Mouse (Mus musculus) embryonic facial prominence, embryonic 14.5 days (tissue): ENCODE measurements at regions not wholly inside any gene's neighbourhood (a gene's known extent, or its start where the extent isn't known, plus 50 kb on each side); places are given as distances from the start of the nearest gene placed in this dataset.

Experiments
- ATAC-seq: fragments of 200-750 bp; cut with Nextera tagmentation; 2 replicates; pipeline ENCODE4 v1.8.0; 2017; ENCODE audit warnings: low read depth, moderate number of reproducible peaks, moderate TSS enrichment
- DNase-seq: peaks from one replicate; pipeline ENCODE4 v3.0.0-alpha.2; 2015; ENCODE audit warnings: low spot score
- H3K27ac ChIP-seq: fragments of 300-500 bp; sonication (generic); replicated peaks from 2 replicates; pipeline ENCODE4 v1.5.1; 2014; ENCODE audit warnings: low read depth, mild to moderate bottlenecking, low read length, moderate library complexity
- H3K27me3 ChIP-seq: fragments of 300-500 bp; sonication (generic); replicated peaks from 2 replicates; pipeline ENCODE4 v1.6.1; 2014; ENCODE audit warnings: low read length; ENCODE audit not compliant: control insufficient read depth, insufficient read depth
- H3K36me3 ChIP-seq: fragments of 300-500 bp; sonication (generic); 2 replicates; pipeline ENCODE4 v1.6.1; 2014; ENCODE audit warnings: low read length, mixed read lengths; ENCODE audit not compliant: control insufficient read depth, insufficient read depth
- H3K4me1 ChIP-seq: fragments of 300-500 bp; sonication (generic); 2 replicates; pipeline ENCODE4 v1.6.1; 2014; ENCODE audit warnings: antibody characterized with exemption, low read length; ENCODE audit not compliant: control insufficient read depth, insufficient read depth
- H3K4me2 ChIP-seq: fragments of 300-500 bp; sonication (generic); 2 replicates; pipeline ENCODE4 v1.6.1; 2014; ENCODE audit warnings: low read depth, mild to moderate bottlenecking, low read length, moderate library complexity, mixed read lengths
- H3K4me3 ChIP-seq: fragments of 300-500 bp; sonication (generic); 2 replicates; pipeline ENCODE4 v1.5.1; 2014; ENCODE audit warnings: low read depth, mild to moderate bottlenecking, low read length
- H3K9ac ChIP-seq: fragments of 300-500 bp; sonication (generic); 2 replicates; pipeline ENCODE4 v1.6.1; 2014; ENCODE audit warnings: low read depth, mild to moderate bottlenecking, low read length, moderate library complexity, mixed read lengths
- H3K9me3 ChIP-seq: fragments of 300-500 bp; sonication (generic); 2 replicates; pipeline ENCODE4 v1.6.1; 2016; ENCODE audit warnings: low read length; ENCODE audit not compliant: control insufficient read depth
- WGBS: fragments of 180-500 bp; shearing (Covaris S2); extraction: QIAGEN DNeasy Blood & Tissue Kit; methylation state at CpG from one replicate; pipeline ENCODE4 v1.1.7; 2014; 5-methylcytosine and 5-hydroxymethylcytosine counted together

DNA sequence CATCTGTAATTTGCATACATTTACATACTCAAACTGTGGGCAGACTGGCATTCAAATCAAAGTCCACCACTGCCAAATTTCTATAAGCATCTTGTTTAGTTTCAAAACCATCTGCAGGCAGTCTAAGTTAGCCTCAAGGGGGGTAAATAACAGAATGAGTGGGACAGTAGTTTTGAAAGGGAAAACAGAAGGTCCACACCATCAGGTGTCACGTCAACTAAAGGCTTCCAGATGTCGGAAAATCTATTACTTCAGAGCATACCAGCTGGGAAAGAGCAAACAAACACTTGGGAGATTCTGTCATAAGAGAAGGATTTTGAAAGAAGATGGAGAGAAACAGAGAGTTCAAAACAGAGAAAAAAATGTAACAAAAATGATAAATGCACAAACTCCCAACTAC, 402.1 kb upstream of the Rack1 start:
- Histone ChIP-seq H3K4me3 (no peak overlapping the region), H3K4me2 (no peak overlapping the region), H3K9me3 (no peaks in the 10 kb centered on the region), H3K9ac (no peak overlapping the region), H3K27me3 (no peaks in the 10 kb centered on the region), H3K27ac (no peak overlapping the region), H3K36me3 (no peaks in the 10 kb centered on the region), H3K4me1 (no peaks in the 10 kb centered on the region)
- 32% methylated on average over 2 of the region's 2 CpGs for WGBS
- ATAC-seq (no peak), DNase-seq (no peak)

DNA sequence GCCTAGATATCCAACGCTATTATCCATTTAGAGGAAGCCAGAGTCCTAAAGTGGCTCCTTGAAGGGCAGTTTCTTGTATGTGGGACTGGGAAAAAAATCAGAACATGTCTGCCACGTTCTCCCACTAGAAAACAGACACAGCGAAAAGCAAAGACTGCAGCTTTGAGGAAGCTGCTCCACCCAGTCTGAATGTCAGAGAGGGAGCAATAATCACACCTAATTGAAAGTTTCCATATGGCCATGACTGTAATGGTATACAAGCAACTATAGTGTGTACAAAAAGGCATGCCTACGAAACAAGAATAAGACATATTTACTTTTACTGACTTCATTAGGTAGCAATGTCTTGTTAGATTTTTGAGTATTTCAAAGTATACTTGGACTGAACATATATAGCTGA, 392.7 kb upstream of the Sgcd start:
- ATAC-seq (no peak), DNase-seq (no peak)
- WGBS = 62% methylated on average over 4 of the region's 4 CpGs
- Histone ChIP-seq H3K9ac (no peak overlapping the region), H3K27ac (no peak overlapping the region), H3K27me3 (no peaks in the 10 kb centered on the region), H3K36me3 (no peaks in the 10 kb centered on the region), H3K4me3 (no peak overlapping the region), H3K9me3 (no peaks in the 10 kb centered on the region), H3K4me1 (no peaks in the 10 kb centered on the region), H3K4me2 (no peak overlapping the region)

DNA sequence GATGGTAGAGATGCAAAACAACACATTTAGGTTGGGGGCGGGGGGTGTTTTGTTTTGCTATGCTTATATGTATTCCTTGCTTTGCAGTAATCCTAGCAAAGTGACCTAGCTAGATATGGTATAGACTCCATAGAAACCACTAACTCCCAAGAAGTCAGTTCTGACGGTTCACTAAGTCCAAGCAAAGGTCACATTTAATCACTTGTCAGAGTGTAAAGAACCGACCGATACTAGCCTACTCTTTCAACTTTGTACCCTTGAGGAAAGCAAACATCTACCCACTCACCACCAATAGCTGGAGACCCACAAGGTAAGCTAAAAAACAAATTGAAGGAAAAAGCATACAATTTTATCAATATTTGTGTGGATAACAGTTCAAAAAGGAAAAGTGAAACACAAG, 389.3 kb upstream of the Sgcd start:
- WGBS = 76% methylated on average over 4 of the region's 4 CpGs
- no peak overlapping the region for H3K4me3 ChIP-seq
- no peak overlapping the region for H3K9ac ChIP-seq
- DNase-seq (no peak), ATAC-seq (no peak)
- no peaks in the 10 kb centered on the region for H3K36me3 ChIP-seq
- H3K9me3 ChIP-seq = no peaks in the 10 kb centered on the region
- H3K4me1 ChIP-seq = no peaks in the 10 kb centered on the region
- no peak overlapping the region for H3K27ac ChIP-seq
- H3K4me2 ChIP-seq = no peak overlapping the region
- no peaks in the 10 kb centered on the region for H3K27me3 ChIP-seq

DNA sequence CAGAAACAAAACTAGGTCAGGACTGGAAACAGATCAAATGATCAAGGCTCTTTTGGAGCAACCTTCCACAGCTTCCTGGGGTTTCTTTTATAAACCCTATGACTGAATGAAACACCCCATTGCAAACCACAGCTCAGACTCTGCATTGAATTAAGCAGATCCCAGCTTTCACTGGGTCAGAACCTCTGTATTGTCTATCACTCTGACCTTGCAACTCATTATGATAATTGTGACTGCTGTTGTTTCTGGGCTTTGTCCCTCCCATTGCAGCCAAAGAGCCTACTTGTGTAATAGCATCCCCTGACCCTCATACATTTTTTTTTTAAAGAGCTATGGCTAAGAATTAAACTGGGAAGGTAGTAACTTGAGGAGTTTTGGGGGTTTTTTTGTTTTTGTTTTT, 388.5 kb upstream of the Sgcd start:
- Histone ChIP-seq H3K4me1 (no peaks in the 10 kb centered on the region), H3K36me3 (no peaks in the 10 kb centered on the region), H3K27me3 (no peaks in the 10 kb centered on the region), H3K4me3 (no peak overlapping the region), H3K4me2 (no peak overlapping the region), H3K9ac (no peak overlapping the region), H3K9me3 (no peaks in the 10 kb centered on the region), H3K27ac (no peak overlapping the region)
- no peak for ATAC-seq
- no peak for DNase-seq

DNA sequence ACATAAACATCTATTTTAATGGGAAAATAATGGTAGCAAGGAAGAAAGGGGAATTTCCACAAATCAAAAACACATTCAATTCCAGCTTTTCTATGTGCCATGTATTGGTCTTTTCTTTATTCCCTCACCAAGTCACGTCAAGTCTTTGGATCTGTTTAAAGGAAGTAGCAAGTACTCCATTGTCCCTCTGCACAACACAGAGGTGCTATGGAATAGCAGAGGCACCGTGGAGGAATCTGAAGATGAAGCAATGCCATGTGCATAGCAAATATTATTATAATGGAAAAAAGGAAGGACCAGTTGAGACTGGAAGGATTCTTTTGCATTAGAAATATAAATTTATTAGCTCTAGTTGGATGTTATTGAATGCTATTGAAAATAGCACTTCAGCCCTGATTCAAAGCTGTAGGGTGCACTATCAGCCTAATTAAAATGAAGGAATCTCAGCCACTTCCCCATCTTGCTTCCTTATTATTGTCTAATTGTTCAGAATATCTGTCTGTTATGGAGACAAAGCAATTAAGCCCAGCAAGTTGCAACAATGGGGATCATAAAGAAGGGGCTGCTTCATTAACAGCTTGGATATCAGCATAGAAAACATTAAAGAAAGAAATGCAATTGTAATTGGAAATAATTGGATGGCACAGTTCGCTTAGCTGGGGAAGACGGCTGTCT, 362.7 kb upstream of the Sgcd start:
- Histone ChIP-seq H3K4me2 (no peak overlapping the region), H3K4me3 (no peak overlapping the region), H3K36me3 (no peaks in the 10 kb centered on the region), H3K9ac (no peak overlapping the region), H3K9me3 (no peaks in the 10 kb centered on the region), H3K27ac (no peak overlapping the region), H3K27me3 (no peaks in the 10 kb centered on the region), H3K4me1 (no peaks in the 10 kb centered on the region)
- 71% methylated on average over 4 of the region's 4 CpGs for WGBS
- DNase-seq = no peak
- ATAC-seq = no peak

DNA sequence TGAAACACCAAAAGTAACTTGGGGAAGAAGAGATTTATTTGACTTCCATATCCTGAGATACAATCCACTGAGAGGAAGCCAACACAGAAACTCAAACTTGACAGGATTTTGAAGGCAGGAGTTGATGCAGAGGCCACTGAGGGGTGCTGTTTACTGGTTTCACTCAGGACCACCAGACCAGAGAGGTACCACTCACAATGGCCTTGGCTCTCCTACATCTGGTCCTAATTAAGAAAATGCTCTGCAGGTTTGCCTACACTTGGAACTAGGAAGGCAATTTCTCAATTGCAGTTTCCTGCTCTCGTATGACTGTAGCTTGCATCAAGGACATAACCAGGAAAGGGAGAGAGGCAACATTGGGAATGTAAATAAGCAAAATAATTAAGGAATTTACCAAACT, 325.7 kb upstream of the Sgcd start:
- ATAC-seq (no peak), DNase-seq (no peak)
- H3K9ac ChIP-seq = no peak overlapping the region
- H3K27ac ChIP-seq = no peak overlapping the region
- no peaks in the 10 kb centered on the region for H3K27me3 ChIP-seq
- WGBS = 22% methylated on average over 1 of the region's 1 CpGs
- no peaks in the 10 kb centered on the region for H3K36me3 ChIP-seq
- H3K9me3 ChIP-seq = no peaks in the 10 kb centered on the region
- H3K4me1 ChIP-seq = no peaks in the 10 kb centered on the region
- no peak overlapping the region for H3K4me3 ChIP-seq
- H3K4me2 ChIP-seq = no peak overlapping the region

DNA sequence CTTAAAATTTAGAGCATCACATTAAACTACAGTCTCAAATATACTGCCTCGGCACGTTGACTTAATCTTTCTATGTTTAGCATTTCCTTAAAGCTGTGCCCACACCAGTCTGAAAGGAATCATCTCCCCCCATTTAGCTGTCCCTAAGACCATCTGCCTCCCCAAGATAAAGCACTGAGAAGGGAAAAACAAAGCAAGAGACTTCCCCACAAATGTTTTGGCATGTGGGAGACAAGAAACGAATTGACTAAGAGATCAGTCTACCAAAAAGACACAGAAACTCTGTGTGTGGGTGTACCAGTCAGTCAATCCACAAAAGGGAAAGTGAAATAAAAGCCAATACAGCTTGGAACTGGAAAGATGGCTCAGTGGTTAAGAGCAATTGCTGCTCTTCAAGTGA, 306.6 kb upstream of the Sgcd start:
- H3K27me3 ChIP-seq = no peaks in the 10 kb centered on the region
- no peaks in the 10 kb centered on the region for H3K9me3 ChIP-seq
- no peaks in the 10 kb centered on the region for H3K36me3 ChIP-seq
- no peak overlapping the region for H3K9ac ChIP-seq
- H3K4me1 ChIP-seq = no peaks in the 10 kb centered on the region
- no peak for ATAC-seq
- no peak overlapping the region for H3K4me3 ChIP-seq
- no peak for DNase-seq
- no peak overlapping the region for H3K4me2 ChIP-seq
- no peak overlapping the region for H3K27ac ChIP-seq
- 69% methylated on average over 3 of the region's 3 CpGs for WGBS

DNA sequence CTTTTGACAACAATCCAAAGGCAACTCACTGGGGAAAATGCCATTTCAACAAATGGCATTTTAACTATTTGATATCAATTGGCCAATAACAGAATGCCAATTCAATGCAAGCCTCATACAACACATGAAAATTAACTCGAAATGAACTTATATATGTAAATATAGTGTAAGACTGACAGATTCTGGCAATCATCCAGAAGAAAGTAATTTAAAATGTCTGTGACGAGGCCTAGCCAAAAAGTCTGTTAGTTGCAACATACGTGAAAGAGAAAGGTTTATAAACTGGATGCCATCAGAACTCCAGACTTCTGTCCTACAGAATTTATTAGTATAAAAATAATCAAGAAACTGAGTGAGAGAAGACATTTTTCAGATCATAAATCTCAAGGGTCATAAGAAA, 273.7 kb upstream of the Sgcd start:
- no peak overlapping the region for H3K4me2 ChIP-seq
- H3K4me1 ChIP-seq = 0 out of 2 replicates have a peak, but pooled peaks cover 4% of the 10 kb centered on the region
- no peaks in the 10 kb centered on the region for H3K36me3 ChIP-seq
- no peak overlapping the region for H3K27ac ChIP-seq
- DNase-seq (peak; percentile 22), ATAC-seq (no peak)
- no peaks in the 10 kb centered on the region for H3K27me3 ChIP-seq
- H3K4me3 ChIP-seq = no peak overlapping the region
- no peak overlapping the region for H3K9ac ChIP-seq
- 51% methylated on average over 3 of the region's 3 CpGs for WGBS
- H3K9me3 ChIP-seq = no peaks in the 10 kb centered on the region

DNA sequence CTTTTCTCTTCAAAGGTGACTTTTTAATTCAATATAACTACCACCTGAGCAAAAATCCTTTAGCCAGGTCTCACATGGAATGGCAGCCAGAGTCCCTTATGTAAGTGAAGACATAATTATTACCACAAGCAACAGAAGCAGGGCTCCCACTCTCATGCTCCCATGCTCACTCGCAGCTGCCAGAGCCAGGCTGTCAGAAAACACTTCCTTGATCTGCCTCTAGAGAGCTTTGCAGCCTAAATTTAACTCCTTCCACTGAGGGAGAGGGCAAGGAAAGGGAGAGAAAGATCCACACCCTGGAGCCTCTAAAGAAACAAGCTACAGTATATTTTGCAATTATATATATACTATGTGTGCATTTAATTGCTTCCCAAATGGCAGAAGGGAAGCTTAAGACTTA, 272.3 kb upstream of the Sgcd start:
- ATAC-seq = no peak
- Histone ChIP-seq H3K4me2 (no peak overlapping the region), H3K27me3 (no peaks in the 10 kb centered on the region), H3K9me3 (no peaks in the 10 kb centered on the region), H3K9ac (no peak overlapping the region), H3K4me1 (0 out of 2 replicates have a peak, but pooled peaks cover 4% of the 10 kb centered on the region), H3K4me3 (no peak overlapping the region), H3K36me3 (no peaks in the 10 kb centered on the region), H3K27ac (no peak overlapping the region)
- 8% methylated on average over 1 of the region's 1 CpGs for WGBS
- DNase-seq = no peak
